Mouse (Mus musculus) bone marrow, adult 2 months (tissue): ENCODE results near the gene Grik4. TPM values are rescaled to one million over a fixed set of nuclear protein-coding genes. Genes with fewer than 3 reads are reported as not detected.

Experiments
- H3K27ac ChIP-seq: fragments of 200-500 bp; 2 replicates; pipeline ENCODE4 v1.5.1; 2012; ENCODE audit warnings: low read depth, mild to moderate bottlenecking, control low read depth, inconsistent platforms, low read length; ENCODE audit not compliant: control insufficient read depth, poor library complexity, insufficient read depth
- H3K4me1 ChIP-seq: fragments of 200-500 bp; 2 replicates; pipeline ENCODE4 v1.6.1; 2011; ENCODE audit warnings: low read length; ENCODE audit not compliant: control insufficient read depth, insufficient read depth
- H3K4me3 ChIP-seq: fragments of 200-500 bp; replicated peaks from 2 replicates; pipeline ENCODE3; 2011; ENCODE audit warnings: mild to moderate bottlenecking, low read depth, low read length, control low read depth; ENCODE audit not compliant: control insufficient read depth
- CTCF ChIP-seq: fragments of 200-500 bp; IDR thresholded peaks from 2 replicates; pipeline ENCODE4 v1.5.1; 2011; ENCODE audit warnings: low read length, control low read depth; ENCODE audit not compliant: control insufficient read depth, insufficient read depth
- POLR2A ChIP-seq: fragments of 200-500 bp; IDR thresholded peaks from 2 replicates; pipeline ENCODE4 v1.6.1; 2011; ENCODE audit warnings: low read depth, mild to moderate bottlenecking, control low read depth, low read length, borderline replicate concordance; ENCODE audit not compliant: control insufficient read depth
- WGBS: fragments of 180-500 bp; shearing (Covaris S2); methylation state at CpG from one replicate; pipeline ENCODE4 v1.1.7; 2018; 5-methylcytosine and 5-hydroxymethylcytosine counted together
- polyA plus RNA-seq: library from polyadenylated mRNA; stranded (reverse); fragments of >200 nt; gene quantifications from 2 replicates; pipeline ENCODE4 v1.2.4, GENCODE M21; 2011; ENCODE audit warnings: low replicate concordance; ENCODE audit not compliant: missing spikeins, insufficient read depth, insufficient read length

Gene Grik4
- polyA plus RNA-seq, 1 experiment, result 4.1 TPM

- H3K4me3 ChIP-seq, result no peak overlapping the region
- TF ChIP-seq POLR2A (no peak), CTCF (no peak)
- 86% methylated on average over 4 of the region's 4 CpGs for WGBS
These were observed 150.3 kb downstream of the Grik4 start for GRCm38 (mm10) chr9:42794006-42794405.

GRCm38 (mm10) chr9:42793581-42793980, 150.7 kb downstream of the Grik4 start:
- H3K27ac ChIP-seq, result no peak overlapping the region
- 69% methylated on average over 8 of the region's 8 CpGs for WGBS
- H3K4me3 ChIP-seq, result no peak overlapping the region
- no peaks in the 10 kb centered on the region for H3K4me1 ChIP-seq
- TF ChIP-seq POLR2A, result no peak
- no peak for TF ChIP-seq CTCF

More at GRCm38 (mm10) chr9:42794006-42794405, 150.3 kb downstream of the Grik4 start:
- Histone ChIP-seq H3K4me1 (no peaks in the 10 kb centered on the region), H3K27ac (no peak overlapping the region)

GRCm38 (mm10) chr9:42792381-42792780, 151.9 kb downstream of the Grik4 start:
- H3K4me1 ChIP-seq, result no peaks in the 10 kb centered on the region
- WGBS, result 74% methylated on average over 5 of the region's 5 CpGs
- H3K27ac ChIP-seq, result no peak overlapping the region
- TF ChIP-seq CTCF (no peak), POLR2A (no peak)
- H3K4me3 ChIP-seq, result no peak overlapping the region

- TF ChIP-seq POLR2A (no peak), CTCF (no peak)
- WGBS, result 82% methylated on average over 12 of the region's 12 CpGs
- H3K27ac ChIP-seq, result no peak overlapping the region
- no peaks in the 10 kb centered on the region for H3K4me1 ChIP-seq
- no peak overlapping the region for H3K4me3 ChIP-seq
These were observed 152.5 kb downstream of the Grik4 start for GRCm38 (mm10) chr9:42791779-42792178.

- Histone ChIP-seq H3K4me1 (no peaks in the 10 kb centered on the region), H3K27ac (no peak overlapping the region), H3K4me3 (no peak overlapping the region)
- TF ChIP-seq POLR2A, result no peak
- whole genome bisulfite sequencing, result 61% methylated on average over 4 of the region's 4 CpGs
These were observed 152.9 kb downstream of the Grik4 start for GRCm38 (mm10) chr9:42791346-42791745.

GRCm38 (mm10) chr9:42788471-42788870, 155.8 kb downstream of the Grik4 start:
- no peak overlapping the region for H3K4me3 ChIP-seq
- no peaks in the 10 kb centered on the region for H3K4me1 ChIP-seq
- H3K27ac ChIP-seq, result no peak overlapping the region
- 11% methylated on average over 8 of the region's 8 CpGs for WGBS
- TF ChIP-seq CTCF (peak; percentile 33; the same call in 1 of the 2 replicates), POLR2A (no peak)

- no peak overlapping the region for H3K27ac ChIP-seq
- no peak overlapping the region for H3K4me3 ChIP-seq
- TF ChIP-seq POLR2A (no peak), CTCF (no peak)
- no peaks in the 10 kb centered on the region for H3K4me1 ChIP-seq
- WGBS, result 82% methylated on average over 5 of the region's 5 CpGs
These were observed 157.4 kb downstream of the Grik4 start for GRCm38 (mm10) chr9:42786882-42787281.

- no peaks in the 10 kb centered on the region for H3K4me1 ChIP-seq
- H3K27ac ChIP-seq, result no peak overlapping the region
- WGBS, result 70% methylated on average over 2 of the region's 2 CpGs
- TF ChIP-seq POLR2A (no peak), CTCF (no peak)
- no peak overlapping the region for H3K4me3 ChIP-seq
These were observed 158.0 kb downstream of the Grik4 start for GRCm38 (mm10) chr9:42786286-42786685.

GRCm38 (mm10) chr9:42785173-42785830, 159.0 kb downstream of the Grik4 start:
- no peaks in the 10 kb centered on the region for H3K4me1 ChIP-seq
- no peak for TF ChIP-seq POLR2A
- TF ChIP-seq CTCF, result no peak
- no peak overlapping the region for H3K4me3 ChIP-seq
- no peak overlapping the region for H3K27ac ChIP-seq
- 80% methylated on average over 10 of the region's 10 CpGs for WGBS
